In genomic region chr17:84675951-84676366, GRCm38 (mm10) we compare ENCODE assay signal across 8 mouse cellular contexts. TPM values are rescaled to one million over a fixed set of nuclear protein-coding genes. Genes with fewer than 3 reads are reported as not detected.
A peak's percentile ranks its signal among the peaks of the same experiment; 100 is the strongest.
DNase-seq lines count a peak whose midpoint lies in the region; ATAC-seq lines count a peak whose summit lies in the region.

Gene Abcg8, plus strand, starts transcription at chr17:84676302.

- H3K4me3 ChIP-seq in forebrain, embryonic 16.5 days (replicated peaks; ENCODE audit: low read length): peak within 1 kb of the TSS; percentile 30
- peak within 1 kb of the TSS; percentile 46 for H3K4me3 ChIP-seq in kidney, embryonic 16.5 days (ENCODE audit: low read length)

- no peaks in the 10 kb centered on the region for H3K9me3 ChIP-seq in forebrain, embryonic 16.5 days (ENCODE audit: control insufficient read depth, low read length)
- no peaks in the 10 kb centered on the region for H3K9me3 ChIP-seq in kidney, embryonic 16.5 days (ENCODE audit: low read length)

- no peak within 1 kb of the TSS for H3K27ac ChIP-seq in forebrain, embryonic 16.5 days (ENCODE audit: low read length)
- no peak within 1 kb of the TSS for H3K27ac ChIP-seq in kidney, embryonic 16.5 days (ENCODE audit: low read length)

- H3K4me1 ChIP-seq in forebrain, embryonic 16.5 days (replicated peaks; ENCODE audit: control insufficient read depth, insufficient read depth, low read length): peaks cover 7% of the 10 kb centered on the region
- H3K4me1 ChIP-seq in kidney, embryonic 16.5 days (ENCODE audit: insufficient read depth, low read length): peaks cover 35% of the 10 kb centered on the region

- ATAC-seq in forebrain, embryonic 16.5 days: no peak
- ATAC-seq in kidney, embryonic 16.5 days (ENCODE audit: low FRiP score, low TSS enrichment): peak; percentile 65
- no peak for ATAC-seq in inflammation-experienced regulatory T-cells, adult 6 months

- peaks cover 11% of the 10 kb centered on the region for H3K27me3 ChIP-seq in forebrain, embryonic 16.5 days (replicated peaks; ENCODE audit: control insufficient read depth, insufficient read depth, low read length)
- no peaks in the 10 kb centered on the region for H3K27me3 ChIP-seq in kidney, embryonic 16.5 days (ENCODE audit: insufficient read depth, low read length)

- no peaks in the 10 kb centered on the region for H3K36me3 ChIP-seq in forebrain, embryonic 16.5 days (ENCODE audit: control insufficient read depth, insufficient read depth)
- H3K36me3 ChIP-seq in kidney, embryonic 16.5 days (ENCODE audit: insufficient read depth, low read length): no peaks in the 10 kb centered on the region

- H3K4me2 ChIP-seq in forebrain, embryonic 16.5 days (ENCODE audit: low read length): peak within 1 kb of the TSS; percentile 54
- peak within 1 kb of the TSS; percentile 80 for H3K4me2 ChIP-seq in kidney, embryonic 16.5 days (replicated peaks; ENCODE audit: low read depth, low read length)

- peak within 1 kb of the TSS; percentile 7 for H3K9ac ChIP-seq in forebrain, embryonic 16.5 days (replicated peaks; ENCODE audit: low read depth, low read length)
- H3K9ac ChIP-seq in kidney, embryonic 16.5 days (replicated peaks; ENCODE audit: low read length): peak within 1 kb of the TSS; percentile 66

- WGBS in forebrain, embryonic 16.5 days: 3% methylated on average over 24 of the region's 24 CpGs
- under 1% methylated on average over 24 of the region's 24 CpGs for WGBS in kidney, embryonic 16.5 days

- peak; percentile 27 for DNase-seq in urinary bladder, adult 2 months (ENCODE audit: low spot score)
- DNase-seq in urinary bladder, adult 18-20 months (ENCODE audit: low spot score in 2 of 2): no peak
- peak; percentile 30 to 57 for DNase-seq in lung, postnatal 4 days
- no peak for DNase-seq in thymus, adult 18-20 months
- DNase-seq in right cerebral cortex, adult 18-20 months: no peak

RNA-seq across cellular contexts. Expression of gene Abcg8, which starts in this region (rescaled TPM):
- polyA plus RNA-seq in urinary bladder, adult 2 months (2012; rRNA removed): 0.10 and 0.12 TPM in 2 replicates
- not detected in 2 replicates for polyA plus RNA-seq in forebrain, embryonic 16.5 days (2015; fragmentation: Nextera tagmentation; extraction: Ambion mirVana)
- polyA plus RNA-seq in kidney, embryonic 16.5 days (2015; fragmentation: Nextera tagmentation; extraction: Ambion mirVana): 0.25 and 0.30 TPM in 2 replicates
- not detected for polyA plus RNA-seq in inflammation-experienced regulatory T-cells, adult 6 months (2017; shearing (Covaris generic))

Comparison
In these comparisons a context has a peak if more than half of its experiments do, and no peak if none do; other contexts are left out.
1. Peak in DNase-seq in urinary bladder, adult 2 months; RNA of the gene not detected or under 1 TPM.
2. Peak in ATAC-seq, H3K4me3 ChIP-seq, H3K9ac ChIP-seq and H3K4me2 ChIP-seq in kidney, embryonic 16.5 days; RNA of the gene not detected or under 1 TPM.
3. DNase-seq: peak in lung, postnatal 4 days (2 of 2); none in urinary bladder, adult 18-20 months (0 of 2), thymus, adult 18-20 months (0 of 2) and right cerebral cortex, adult 18-20 months (single experiment).